Mouse (Mus musculus) liver, embryonic 14 days (tissue): ENCODE results near the gene Skor1. TPM values are rescaled to one million over a fixed set of nuclear protein-coding genes. Genes with fewer than 3 reads are reported as not detected.

ENCODE experiments used
- polyA plus RNA-seq: library from polyadenylated mRNA; depleted of rRNA; stranded (reverse); fragments of >200 nt; gene quantifications from 2 replicates; pipeline ENCODE4 v1.2.3, GENCODE M21; 2012; rRNA removed

The Skor1 gene
- not detected in 2 replicates for polyA plus RNA-seq

DNA sequence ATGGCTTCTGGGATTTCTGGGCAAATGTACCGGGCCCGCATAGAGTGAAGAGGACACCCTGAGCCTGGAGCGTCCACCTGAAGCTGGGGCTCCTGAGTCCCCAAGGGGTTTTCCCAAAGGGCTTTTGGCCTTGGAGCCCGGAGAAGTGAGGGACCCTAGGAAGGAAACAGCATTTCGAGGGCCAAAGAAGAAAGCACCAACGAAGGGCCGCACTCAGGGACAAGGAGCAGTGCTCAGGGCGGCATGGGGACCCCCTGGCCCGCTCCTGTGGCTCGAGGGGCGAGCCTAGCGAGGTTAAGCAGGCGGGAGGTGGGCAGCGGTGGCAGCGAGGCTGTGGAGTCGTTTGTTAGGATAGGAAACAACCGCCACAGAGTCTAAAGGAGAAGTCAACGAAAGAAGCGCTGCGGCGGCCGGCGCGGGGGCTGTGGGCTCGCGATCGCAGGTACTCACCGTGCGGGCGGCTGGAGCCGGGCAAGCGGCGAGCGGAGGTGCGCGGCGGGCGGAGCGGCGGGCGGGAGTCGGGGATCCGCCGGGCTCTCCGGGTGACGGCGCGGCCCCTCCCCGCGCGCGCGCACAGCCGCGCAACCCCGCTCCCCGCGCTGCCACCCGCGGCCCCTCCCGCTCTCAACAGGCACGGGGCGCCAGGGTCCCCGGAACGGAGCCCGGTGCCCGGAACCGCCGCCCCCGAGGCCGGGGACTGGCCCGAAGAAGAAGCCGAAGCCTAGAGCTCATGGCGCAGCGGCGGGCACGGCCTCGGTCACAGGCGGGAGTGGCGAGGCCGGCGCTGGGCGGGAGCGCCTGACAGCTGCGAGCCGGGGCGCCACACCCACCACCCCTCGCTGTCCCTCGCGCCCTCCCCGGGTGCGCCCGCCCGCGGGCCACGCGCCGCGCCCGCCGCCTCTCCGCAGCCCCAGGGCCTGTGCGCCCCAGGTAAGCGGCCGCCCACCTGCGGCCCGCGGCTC lies at the start of gene Skor1:
TSS of gene Skor1 (minus strand) at position 552 of the 962 bp plus-strand sequence.

Other genes starting within 250 kb of the Skor1 start
- gene Pias1, start 161.0 kb downstream of the Skor1 start, polyA plus RNA-seq: 8.7 and 9.8 TPM in 2 replicates
- gene Map2k5, start 228.9 kb upstream of the Skor1 start, polyA plus RNA-seq: 5.2 and 5.9 TPM in 2 replicates